Mouse (Mus musculus) heart, embryonic 14.5 days (tissue): ENCODE data around the gene Srgn. TPM values are rescaled to one million over a fixed set of nuclear protein-coding genes. Genes with fewer than 3 reads are reported as not detected.

Source experiments
- ATAC-seq: fragments of 200-750 bp; cut with Nextera tagmentation; 2 replicates; pipeline ENCODE4 v1.8.0; 2017; ENCODE audit warnings: low read depth, moderate TSS enrichment; ENCODE audit not compliant: insufficient number of reproducible peaks, insufficient read depth, low FRiP score
- H3K27ac ChIP-seq, 2 experiments: fragments of 200-500 bp in 1 of 2; fragments of 300-500 bp in 1 of 2; sonication (generic) in 1 of 2; replicated peaks in 1 of 2; 2 replicates each; pipeline ENCODE4 v1.5.1; 2012 to 2014; ENCODE audit warnings: low read depth in 2 of 2, low read length in 2 of 2, control low read depth in 1 of 2, mild to moderate bottlenecking in 1 of 2, mixed read lengths in 1 of 2; ENCODE audit not compliant: control insufficient read depth in 1 of 2, insufficient read depth in 1 of 2
- H3K27me3 ChIP-seq: fragments of 300-500 bp; sonication (generic); 2 replicates; pipeline ENCODE4 v1.6.1; 2014; ENCODE audit warnings: mild to moderate bottlenecking, low read length, control low read depth; ENCODE audit not compliant: control insufficient read depth, insufficient read depth
- H3K36me3 ChIP-seq: fragments of 300-500 bp; sonication (generic); 2 replicates; pipeline ENCODE4 v1.6.1; 2014; ENCODE audit warnings: mild to moderate bottlenecking, control low read depth, low read length, mixed read lengths; ENCODE audit not compliant: control insufficient read depth, insufficient read depth
- H3K4me1 ChIP-seq, 2 experiments: fragments of 200-500 bp in 1 of 2; fragments of 300-500 bp in 1 of 2; sonication (generic) in 1 of 2; 2 replicates each; pipeline ENCODE4 v1.6.1; 2012 to 2014; ENCODE audit warnings: low read length in 2 of 2, control low read depth in 1 of 2, mixed read lengths in 1 of 2; ENCODE audit not compliant: control insufficient read depth in 2 of 2, insufficient read depth in 2 of 2
- H3K4me2 ChIP-seq: fragments of 300-500 bp; sonication (generic); 2 replicates; pipeline ENCODE4 v1.6.1; 2014; ENCODE audit warnings: mild to moderate bottlenecking, low read length
- H3K4me3 ChIP-seq, 2 experiments: fragments of 200-500 bp in 1 of 2; fragments of 300-500 bp in 1 of 2; sonication (generic) in 1 of 2; 2 replicates each; pipeline ENCODE4 v1.5.1; 2012 to 2014; ENCODE audit warnings: low read length in 2 of 2, mild to moderate bottlenecking in 2 of 2, control low read depth in 1 of 2, low read depth in 1 of 2, moderate library complexity in 1 of 2; ENCODE audit not compliant: control insufficient read depth in 1 of 2, insufficient read depth in 1 of 2
- H3K9ac ChIP-seq: fragments of 300-500 bp; sonication (generic); 2 replicates; pipeline ENCODE4 v1.6.1; 2014; ENCODE audit warnings: mild to moderate bottlenecking, low read length
- H3K9me3 ChIP-seq: fragments of 300-500 bp; sonication (generic); 2 replicates; pipeline ENCODE4 v1.6.1; 2016; ENCODE audit warnings: low read length, control low read depth; ENCODE audit not compliant: control insufficient read depth
- WGBS: fragments of 180-500 bp; shearing (Covaris S2); extraction: QIAGEN DNeasy Blood & Tissue Kit; methylation state at CpG from one replicate; pipeline ENCODE4 v1.1.7; 2014; 5-methylcytosine and 5-hydroxymethylcytosine counted together
- polyA plus RNA-seq: library from polyadenylated mRNA; unstranded; fragments of >200 nt; fragmentation: Nextera tagmentation; extraction: Ambion mirVana; gene quantifications from 2 replicates; pipeline ENCODE4 v1.2.1, GENCODE M21; 2014

Gene Srgn
- polyA plus RNA-seq, 1 experiment from 2014 or later = 6.8 TPM

DNA sequence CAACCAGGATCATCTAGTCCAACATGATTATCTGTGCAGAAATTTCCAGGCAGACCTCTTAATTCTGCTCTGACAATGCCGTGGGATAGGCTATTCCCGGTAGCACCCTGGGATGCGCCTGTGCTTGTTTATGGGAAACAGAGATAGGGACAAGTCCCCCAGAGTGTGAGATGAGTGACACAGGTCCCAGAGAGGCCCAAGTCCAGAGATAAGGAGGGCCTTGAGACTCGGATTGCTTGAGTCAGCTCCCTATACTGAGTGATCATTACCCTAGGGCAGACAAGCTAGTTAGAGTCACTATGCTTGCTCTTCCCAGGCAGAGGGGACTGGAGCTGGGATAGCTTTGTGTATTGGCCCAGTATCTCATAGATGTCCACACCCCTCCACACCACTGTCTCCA, 5.5 kb downstream of the Srgn start:
- 19% methylated on average over 4 of the region's 4 CpGs for WGBS
- no peaks in the 10 kb centered on the region for H3K27me3 ChIP-seq
- H3K4me2 ChIP-seq = no peak overlapping the region
- no peaks in the 10 kb centered on the region for H3K36me3 ChIP-seq
- H3K9ac ChIP-seq = no peak overlapping the region
- no peak overlapping the region for H3K4me3 ChIP-seq
- ATAC-seq = no peak
- no peaks in the 10 kb centered on the region for H3K4me1 ChIP-seq
- no peak overlapping the region for H3K27ac ChIP-seq
- no peaks in the 10 kb centered on the region for H3K9me3 ChIP-seq

DNA sequence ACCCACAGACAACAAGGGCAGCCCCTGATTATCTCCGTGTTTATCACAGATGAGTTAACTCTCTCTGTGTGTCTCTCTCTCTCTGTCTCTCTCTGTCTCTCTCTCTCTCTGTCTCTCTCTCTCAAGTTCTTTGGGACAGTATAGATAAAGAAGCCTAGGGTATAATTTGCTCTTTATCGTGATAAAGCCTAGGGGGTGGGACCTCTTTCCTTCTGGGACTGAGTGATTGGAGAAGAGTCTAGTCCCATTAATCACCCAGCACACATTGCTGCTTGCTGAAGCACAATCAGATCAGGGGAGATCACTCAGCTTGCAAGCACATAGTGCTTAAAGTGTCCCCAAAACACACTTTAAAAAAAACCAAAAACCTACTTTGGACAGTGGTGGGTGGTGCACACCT, 6.3 kb downstream of the Srgn start:
- Histone ChIP-seq H3K4me2 (no peak overlapping the region), H3K4me1 (no peaks in the 10 kb centered on the region), H3K9ac (no peak overlapping the region), H3K9me3 (no peaks in the 10 kb centered on the region), H3K27ac (no peak overlapping the region), H3K27me3 (no peaks in the 10 kb centered on the region), H3K4me3 (no peak overlapping the region), H3K36me3 (no peaks in the 10 kb centered on the region)
- no peak for ATAC-seq
- WGBS = 51% methylated on average over 2 of the region's 2 CpGs

DNA sequence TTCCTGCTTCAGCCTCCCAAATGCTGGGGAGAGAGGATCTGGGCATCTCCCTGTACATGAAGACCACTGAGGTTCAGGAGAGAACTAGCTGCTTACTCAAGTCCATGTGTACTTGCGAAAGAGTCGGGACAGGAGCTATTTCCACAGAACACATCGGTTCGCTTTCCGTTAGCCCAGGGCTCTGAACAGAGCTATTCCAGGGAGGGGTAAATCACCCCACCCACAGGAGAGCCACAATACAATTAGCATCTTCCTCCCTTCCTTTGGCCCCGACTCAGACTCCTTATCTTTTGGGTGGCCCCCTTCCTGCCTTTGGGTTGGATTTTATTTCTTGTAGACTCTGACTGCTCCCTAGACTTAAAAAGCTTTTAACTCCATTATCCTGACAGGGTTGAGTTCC, 9.7 kb downstream of the Srgn start:
- Histone ChIP-seq H3K4me1 (no peaks in the 10 kb centered on the region), H3K36me3 (no peaks in the 10 kb centered on the region), H3K9ac (no peak overlapping the region), H3K27ac (no peak overlapping the region), H3K9me3 (no peaks in the 10 kb centered on the region), H3K4me3 (no peak overlapping the region), H3K27me3 (no peaks in the 10 kb centered on the region), H3K4me2 (no peak overlapping the region)
- WGBS = 67% methylated on average over 6 of the region's 6 CpGs
- ATAC-seq = no peak

DNA sequence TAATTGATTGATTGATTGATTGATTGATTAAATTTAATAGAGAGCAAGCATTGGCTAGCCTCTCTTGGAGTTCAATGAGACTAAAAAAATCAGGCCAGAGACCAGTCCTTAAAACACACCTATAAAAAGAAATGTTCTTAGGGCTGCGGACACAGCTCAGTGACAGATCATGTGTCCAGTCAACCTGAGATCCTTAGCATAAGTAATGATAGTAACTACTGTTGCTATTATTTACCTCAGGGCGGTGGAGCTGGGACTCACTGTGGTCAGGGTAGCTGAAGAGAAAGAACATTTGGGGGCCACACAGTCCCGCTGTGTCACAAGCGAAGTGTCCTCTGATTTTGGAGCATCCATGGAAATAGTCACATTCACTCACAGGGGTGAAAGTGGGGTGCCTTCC, 14.4 kb downstream of the Srgn start:
- H3K4me2 ChIP-seq = no peak overlapping the region
- H3K36me3 ChIP-seq = no peaks in the 10 kb centered on the region
- no peak overlapping the region for H3K9ac ChIP-seq
- H3K4me1 ChIP-seq = peaks cover 4 to 8% of the 10 kb centered on the region in 2 experiments; a peak in 1 of 4 replicates
- WGBS = 87% methylated on average over 4 of the region's 4 CpGs
- H3K4me3 ChIP-seq = no peak overlapping the region
- no peak overlapping the region for H3K27ac ChIP-seq
- no peak for ATAC-seq
- no peaks in the 10 kb centered on the region for H3K9me3 ChIP-seq
- peaks cover 15% of the 10 kb centered on the region; the same call in 1 of the 2 replicates for H3K27me3 ChIP-seq

DNA sequence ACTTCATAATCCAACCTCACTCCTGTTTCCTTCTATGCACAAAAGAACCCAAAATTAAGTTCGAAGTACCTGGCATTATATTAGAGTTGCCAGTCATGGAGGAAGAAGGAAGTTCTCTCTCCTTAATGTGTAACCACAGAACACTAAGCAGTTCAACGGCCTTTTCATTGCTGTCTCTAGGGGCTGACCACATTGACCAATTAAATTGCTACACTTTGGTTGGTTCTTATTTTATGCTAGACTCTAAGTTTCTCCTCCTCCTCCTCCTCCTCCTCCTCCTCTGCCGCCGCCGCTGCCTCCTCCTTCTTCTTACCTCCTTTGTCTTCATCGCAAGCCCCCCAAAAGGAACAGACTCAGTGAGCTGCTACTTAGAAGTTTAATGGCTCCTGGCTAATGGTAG, 15.7 kb downstream of the Srgn start:
- no peak overlapping the region for H3K4me3 ChIP-seq
- no peak for ATAC-seq
- H3K9me3 ChIP-seq = no peaks in the 10 kb centered on the region
- no peaks in the 10 kb centered on the region for H3K36me3 ChIP-seq
- H3K27me3 ChIP-seq = peaks cover 15% of the 10 kb centered on the region; the same call in 1 of the 2 replicates
- no peak overlapping the region for H3K9ac ChIP-seq
- WGBS = 81% methylated on average over 6 of the region's 6 CpGs
- no peak overlapping the region for H3K27ac ChIP-seq
- peaks cover 4 to 9% of the 10 kb centered on the region in 2 experiments; a peak in 1 of 4 replicates for H3K4me1 ChIP-seq
- H3K4me2 ChIP-seq = no peak overlapping the region

DNA sequence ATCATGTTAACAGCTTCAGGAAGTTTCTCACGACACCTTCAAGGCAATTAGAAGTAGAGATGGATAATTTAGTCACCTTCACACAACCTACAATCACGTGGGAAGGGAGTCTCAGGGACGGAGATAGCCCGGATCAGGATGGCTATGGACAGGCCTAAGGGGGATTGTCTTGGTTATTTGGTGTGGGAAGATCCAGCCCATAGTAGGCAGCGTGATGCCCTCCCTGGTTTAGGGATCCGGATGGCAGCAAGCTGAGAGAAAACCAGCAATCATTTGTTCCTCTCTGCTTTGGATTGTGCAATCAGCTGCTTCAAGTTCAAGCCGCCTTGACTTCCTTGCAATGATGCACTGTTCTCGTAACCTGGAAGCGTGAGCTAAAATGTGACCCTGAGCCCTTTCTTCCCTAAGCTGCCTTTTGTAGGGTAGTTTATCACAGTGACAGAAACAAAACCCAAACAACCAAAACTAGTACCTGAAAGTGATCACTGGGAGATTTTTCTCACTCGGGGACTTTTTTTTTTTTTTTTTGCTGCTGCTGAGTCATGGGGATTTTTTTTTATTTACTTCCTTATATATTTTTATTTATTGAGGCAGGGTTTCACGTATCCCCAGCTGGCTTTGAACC, 18.1 kb downstream of the Srgn start:
- H3K4me2 ChIP-seq = peak overlapping the region; percentile 62; the same call in 1 of the 2 replicates
- WGBS = 53% methylated on average over 11 of the region's 11 CpGs
- no peaks in the 10 kb centered on the region for H3K36me3 ChIP-seq
- H3K27ac ChIP-seq = no peak overlapping the region
- ATAC-seq = no peak
- H3K9me3 ChIP-seq = no peaks in the 10 kb centered on the region
- H3K27me3 ChIP-seq = peaks cover 15% of the 10 kb centered on the region; the same call in 1 of the 2 replicates
- H3K9ac ChIP-seq = no peak overlapping the region
- no peak overlapping the region; a peak in 1 of 4 replicates for H3K4me3 ChIP-seq
- peaks cover 4 to 9% of the 10 kb centered on the region in 2 experiments; a peak in 1 of 4 replicates for H3K4me1 ChIP-seq

DNA sequence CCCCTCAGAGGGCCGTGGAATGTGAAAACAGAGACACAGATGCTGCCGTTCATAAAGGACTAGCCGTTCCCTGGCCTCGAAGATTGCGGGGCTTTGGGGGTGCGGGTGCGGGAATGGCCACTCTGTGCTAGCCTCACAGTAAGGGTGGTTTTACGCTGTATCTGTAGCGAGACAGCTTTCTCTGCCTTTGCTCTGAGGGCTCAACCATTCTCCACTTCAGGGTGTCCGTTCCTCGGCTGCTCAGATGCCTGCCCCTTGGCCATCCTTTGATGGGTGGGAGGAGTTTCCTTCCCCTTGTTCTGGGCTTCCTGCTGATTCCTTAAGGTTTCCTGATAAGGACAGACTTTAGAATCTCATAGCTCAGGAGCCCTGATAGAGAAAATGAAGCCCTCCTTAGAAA, 18.8 kb downstream of the Srgn start:
- H3K9me3 ChIP-seq = no peaks in the 10 kb centered on the region
- under 1% methylated on average over 11 of the region's 11 CpGs for WGBS
- H3K27ac ChIP-seq = no peak overlapping the region
- no peaks in the 10 kb centered on the region for H3K36me3 ChIP-seq
- peaks cover 15% of the 10 kb centered on the region; the same call in 1 of the 2 replicates for H3K27me3 ChIP-seq
- peak overlapping the region; percentile 22; the same call in 1 of the 2 replicates for H3K9ac ChIP-seq
- peaks cover 4 to 9% of the 10 kb centered on the region in 2 experiments; a peak in 1 of 4 replicates for H3K4me1 ChIP-seq
- H3K4me2 ChIP-seq = peak overlapping the region; percentile 62
- H3K4me3 ChIP-seq = peak overlapping the region; percentile 31 to 36
- no peak for ATAC-seq
